Mouse (Mus musculus) forebrain, embryonic 11.5 days (tissue): ENCODE data around the gene Apbb2. TPM values are rescaled to one million over a fixed set of nuclear protein-coding genes. Genes with fewer than 3 reads are reported as not detected.
A peak's percentile ranks its signal among the peaks of the same experiment; 100 is the strongest.

Source experiments
- ATAC-seq: fragments of 200-750 bp; cut with Nextera tagmentation; replicated peaks from 2 replicates; pipeline ENCODE4 v1.8.0; 2017; ENCODE audit warnings: moderate TSS enrichment; ENCODE audit not compliant: low FRiP score
- DNase-seq: peaks from one replicate; pipeline ENCODE4 v3.0.0-alpha.2; 2017; ENCODE audit warnings: low spot score
- H3K27ac ChIP-seq: fragments of 300-500 bp; sonication (generic); 2 replicates; pipeline ENCODE4 v1.5.1; 2014; ENCODE audit warnings: low read depth, low read length
- H3K27me3 ChIP-seq: fragments of 300-500 bp; sonication (generic); 2 replicates; pipeline ENCODE4 v1.6.1; 2014; ENCODE audit warnings: mild to moderate bottlenecking, low read length, mixed read lengths; ENCODE audit not compliant: control insufficient read depth, insufficient read depth
- H3K36me3 ChIP-seq: fragments of 300-500 bp; sonication (generic); 2 replicates; pipeline ENCODE4 v1.6.1; 2014; ENCODE audit warnings: mild to moderate bottlenecking, low read length, moderate library complexity, mixed read lengths; ENCODE audit not compliant: control insufficient read depth, insufficient read depth
- H3K4me1 ChIP-seq: fragments of 300-500 bp; sonication (generic); replicated peaks from 2 replicates; pipeline ENCODE4 v1.6.1; 2014; ENCODE audit warnings: low read length, mixed read lengths; ENCODE audit not compliant: control insufficient read depth, insufficient read depth
- H3K4me2 ChIP-seq: fragments of 300-500 bp; sonication (generic); 2 replicates; pipeline ENCODE4 v1.6.1; 2014; ENCODE audit warnings: low read depth, mild to moderate bottlenecking, low read length, moderate library complexity, mixed read lengths; ENCODE audit not compliant: severe bottlenecking
- H3K4me3 ChIP-seq: fragments of 300-500 bp; sonication (generic); 2 replicates; pipeline ENCODE4 v1.5.1; 2014; ENCODE audit warnings: low read depth, low read length
- H3K9ac ChIP-seq: fragments of 300-500 bp; sonication (generic); 2 replicates; pipeline ENCODE4 v1.6.1; 2014; ENCODE audit warnings: low read length
- H3K9me3 ChIP-seq: fragments of 300-500 bp; sonication (generic); 2 replicates; pipeline ENCODE4 v1.6.1; 2016; ENCODE audit warnings: low read length, mixed read lengths; ENCODE audit not compliant: control insufficient read depth
- WGBS: fragments of 180-500 bp; shearing (Covaris S2); extraction: QIAGEN DNeasy Blood & Tissue Kit; methylation state at CpG from one replicate; pipeline ENCODE4 v1.1.7; 2014; 5-methylcytosine and 5-hydroxymethylcytosine counted together
- polyA plus RNA-seq: library from polyadenylated mRNA; unstranded; fragments of >200 nt; fragmentation: Nextera tagmentation; extraction: Ambion mirVana; gene quantifications from 2 replicates; pipeline ENCODE4 v1.2.1, GENCODE M21; 2014

Apbb2 gene
- polyA plus RNA-seq, 1 experiment from 2014 or later, result 35.3 TPM

GRCm38 (mm10) chr5:66405731-66406399 lies 212.7 kb downstream of the Apbb2 start:
- WGBS, result 86% methylated on average over 12 of the region's 12 CpGs
- no peak overlapping the region for H3K9ac ChIP-seq
- H3K27ac ChIP-seq, result no peak overlapping the region
- H3K9me3 ChIP-seq, result no peaks in the 10 kb centered on the region
- no peak for DNase-seq
- no peak overlapping the region for H3K4me3 ChIP-seq
- no peak overlapping the region for H3K4me2 ChIP-seq
- no peaks in the 10 kb centered on the region for H3K27me3 ChIP-seq
- H3K36me3 ChIP-seq, result no peaks in the 10 kb centered on the region
- no peaks in the 10 kb centered on the region for H3K4me1 ChIP-seq
- ATAC-seq, result no peak

- 89% methylated on average over 6 of the region's 6 CpGs for WGBS
- Histone ChIP-seq H3K4me2 (no peak overlapping the region), H3K4me1 (no peaks in the 10 kb centered on the region), H3K4me3 (no peak overlapping the region), H3K9me3 (no peaks in the 10 kb centered on the region), H3K27ac (no peak overlapping the region), H3K27me3 (no peaks in the 10 kb centered on the region), H3K9ac (no peak overlapping the region), H3K36me3 (no peaks in the 10 kb centered on the region)
- no peak for DNase-seq
- no peak for ATAC-seq
Measured at GRCm38 (mm10) chr5:66405305-66405704, 213.3 kb downstream of the Apbb2 start.

GRCm38 (mm10) chr5:66400563-66400962 lies 218.0 kb downstream of the Apbb2 start:
- ATAC-seq (no peak), DNase-seq (no peak)
- Histone ChIP-seq H3K4me1 (no peaks in the 10 kb centered on the region), H3K9me3 (no peaks in the 10 kb centered on the region), H3K9ac (no peak overlapping the region), H3K27ac (no peak overlapping the region), H3K4me2 (no peak overlapping the region), H3K36me3 (no peaks in the 10 kb centered on the region), H3K27me3 (no peaks in the 10 kb centered on the region), H3K4me3 (no peak overlapping the region)
- WGBS, result 96% methylated on average over 4 of the region's 4 CpGs

- no peak for DNase-seq
Measured at GRCm38 (mm10) chr5:66399264-66399620, 219.3 kb downstream of the Apbb2 start.

GRCm38 (mm10) chr5:66398530-66399263 lies 219.9 kb downstream of the Apbb2 start:
- H3K9me3 ChIP-seq, result no peaks in the 10 kb centered on the region
- peak; percentile 10 for DNase-seq
- no peak overlapping the region for H3K4me3 ChIP-seq
- H3K27me3 ChIP-seq, result no peaks in the 10 kb centered on the region
- H3K27ac ChIP-seq, result no peak overlapping the region
- no peaks in the 10 kb centered on the region for H3K36me3 ChIP-seq
- H3K9ac ChIP-seq, result no peak overlapping the region
- WGBS, result 93% methylated on average over 5 of the region's 5 CpGs
- no peak for ATAC-seq
- H3K4me2 ChIP-seq, result no peak overlapping the region
- H3K4me1 ChIP-seq, result no peaks in the 10 kb centered on the region

More at GRCm38 (mm10) chr5:66399264-66399620, 219.3 kb downstream of the Apbb2 start:
- H3K36me3 ChIP-seq, result no peaks in the 10 kb centered on the region
- no peak overlapping the region for H3K4me2 ChIP-seq
- H3K27ac ChIP-seq, result no peak overlapping the region
- no peaks in the 10 kb centered on the region for H3K4me1 ChIP-seq
- H3K9me3 ChIP-seq, result no peaks in the 10 kb centered on the region
- no peak overlapping the region for H3K9ac ChIP-seq
- ATAC-seq, result no peak
- H3K27me3 ChIP-seq, result no peaks in the 10 kb centered on the region
- no peak overlapping the region for H3K4me3 ChIP-seq
- 79% methylated on average over 2 of the region's 2 CpGs for WGBS

- no peaks in the 10 kb centered on the region for H3K9me3 ChIP-seq
- WGBS, result 84% methylated on average over 10 of the region's 10 CpGs
- DNase-seq (peak; percentile 26), ATAC-seq (no peak)
- no peak overlapping the region for H3K4me3 ChIP-seq
- H3K4me1 ChIP-seq, result peaks cover 2% of the 10 kb centered on the region; the same call in 1 of the 2 replicates
- H3K9ac ChIP-seq, result no peak overlapping the region
- H3K36me3 ChIP-seq, result no peaks in the 10 kb centered on the region
- H3K27me3 ChIP-seq, result no peaks in the 10 kb centered on the region
- H3K4me2 ChIP-seq, result no peak overlapping the region
- H3K27ac ChIP-seq, result no peak overlapping the region
Measured at GRCm38 (mm10) chr5:66393767-66394446, 224.7 kb downstream of the Apbb2 start.

GRCm38 (mm10) chr5:66392861-66393529 lies 225.6 kb downstream of the Apbb2 start:
- no peak overlapping the region for H3K9ac ChIP-seq
- no peaks in the 10 kb centered on the region for H3K27me3 ChIP-seq
- H3K36me3 ChIP-seq, result no peaks in the 10 kb centered on the region
- no peak for ATAC-seq
- H3K9me3 ChIP-seq, result no peaks in the 10 kb centered on the region
- no peak overlapping the region for H3K27ac ChIP-seq
- DNase-seq, result peak; percentile 49
- H3K4me1 ChIP-seq, result peaks cover 2% of the 10 kb centered on the region; the same call in 1 of the 2 replicates
- H3K4me2 ChIP-seq, result no peak overlapping the region
- H3K4me3 ChIP-seq, result no peak overlapping the region
- 59% methylated on average over 18 of the region's 18 CpGs for WGBS

- no peak for ATAC-seq
Measured at GRCm38 (mm10) chr5:66391771-66392170, 226.8 kb downstream of the Apbb2 start.

More at GRCm38 (mm10) chr5:66391771-66392170, 226.8 kb downstream of the Apbb2 start:
- no peak overlapping the region for H3K27ac ChIP-seq
- H3K4me2 ChIP-seq, result no peak overlapping the region
- no peak overlapping the region for H3K9ac ChIP-seq
- 76% methylated on average over 11 of the region's 11 CpGs for WGBS
- DNase-seq, result peak; percentile 52
- peaks cover 2% of the 10 kb centered on the region; the same call in 1 of the 2 replicates for H3K4me1 ChIP-seq
- no peaks in the 10 kb centered on the region for H3K27me3 ChIP-seq
- no peak overlapping the region for H3K4me3 ChIP-seq
- H3K36me3 ChIP-seq, result no peaks in the 10 kb centered on the region
- no peaks in the 10 kb centered on the region for H3K9me3 ChIP-seq
